Mouse (Mus musculus) kidney, embryonic 16.5 days (tissue): Measurements from ENCODE around the gene Msi2. TPM values are rescaled to one million over a fixed set of nuclear protein-coding genes. Genes with fewer than 3 reads are reported as not detected.

Experiments used
- ATAC-seq: fragments of 200-750 bp; cut with Nextera tagmentation; 2 replicates; pipeline ENCODE4 v1.8.0; 2017; ENCODE audit warnings: moderate TSS enrichment; ENCODE audit not compliant: low FRiP score, low TSS enrichment
- H3K27ac ChIP-seq: fragments of 300-500 bp; sonication (generic); 2 replicates; pipeline ENCODE4 v1.5.1; 2014; ENCODE audit warnings: low read length
- H3K27me3 ChIP-seq: fragments of 300-500 bp; sonication (generic); 2 replicates; pipeline ENCODE4 v1.6.1; 2014; ENCODE audit warnings: low read length, control low read depth, mixed read lengths; ENCODE audit not compliant: insufficient read depth
- H3K36me3 ChIP-seq: fragments of 300-500 bp; sonication (generic); 2 replicates; pipeline ENCODE4 v1.6.1; 2014; ENCODE audit warnings: low read length, control low read depth, mixed read lengths; ENCODE audit not compliant: insufficient read depth
- H3K4me1 ChIP-seq: fragments of 300-500 bp; sonication (generic); 2 replicates; pipeline ENCODE4 v1.6.1; 2014; ENCODE audit warnings: low read length, control low read depth, mixed read lengths; ENCODE audit not compliant: insufficient read depth
- H3K4me2 ChIP-seq: fragments of 300-500 bp; sonication (generic); replicated peaks from 2 replicates; pipeline ENCODE4 v1.6.1; 2014; ENCODE audit warnings: low read depth, low read length
- H3K4me3 ChIP-seq: fragments of 300-500 bp; sonication (generic); 2 replicates; pipeline ENCODE4 v1.5.1; 2014; ENCODE audit warnings: mild to moderate bottlenecking, low read length
- H3K9ac ChIP-seq: fragments of 300-500 bp; sonication (generic); replicated peaks from 2 replicates; pipeline ENCODE4 v1.6.1; 2014; ENCODE audit warnings: low read length
- H3K9me3 ChIP-seq: fragments of 300-500 bp; sonication (generic); 2 replicates; pipeline ENCODE4 v1.6.1; 2016; ENCODE audit warnings: low read length, control low read depth
- WGBS: fragments of 180-500 bp; shearing (Covaris S2); extraction: QIAGEN DNeasy Blood & Tissue Kit; methylation state at CpG from one replicate; pipeline ENCODE4 v1.1.7; 2014; 5-methylcytosine and 5-hydroxymethylcytosine counted together
- polyA plus RNA-seq: library from polyadenylated mRNA; unstranded; fragments of >200 nt; fragmentation: Nextera tagmentation; extraction: Ambion mirVana; gene quantifications from 2 replicates; pipeline ENCODE4 v1.2.1, GENCODE M21; 2015

Msi2 gene
- polyA plus RNA-seq, 1 experiment from 2014 or later, result 24.3 TPM

DNA sequence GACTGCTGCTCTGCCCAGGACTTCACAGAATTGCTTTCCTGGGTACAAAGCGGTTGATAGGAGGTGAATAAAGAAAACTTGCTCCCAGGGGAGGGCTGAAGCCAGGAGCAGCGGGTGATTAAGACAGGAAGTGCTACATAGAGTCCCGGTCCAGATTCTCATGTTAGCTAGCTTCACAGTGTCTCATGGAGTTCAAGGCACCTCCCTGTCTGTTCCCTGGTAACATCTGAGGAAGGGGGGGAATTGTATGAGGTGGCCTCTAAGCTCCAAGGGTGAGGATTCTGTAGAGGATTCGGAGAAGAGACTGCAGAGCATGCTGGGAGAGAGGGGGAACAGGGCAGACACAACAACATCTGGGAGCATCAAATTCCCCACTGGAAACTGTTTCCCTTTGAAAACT, 233.2 kb downstream of the Msi2 start:
- no peak for ATAC-seq
- peak overlapping the region; percentile 64 for H3K27ac ChIP-seq
- no peaks in the 10 kb centered on the region for H3K9me3 ChIP-seq
- peaks cover 44% of the 10 kb centered on the region for H3K4me1 ChIP-seq
- H3K36me3 ChIP-seq, result no peaks in the 10 kb centered on the region
- H3K27me3 ChIP-seq, result no peaks in the 10 kb centered on the region
- H3K4me3 ChIP-seq, result no peak overlapping the region
- H3K4me2 ChIP-seq, result no peak overlapping the region
- no peak overlapping the region for H3K9ac ChIP-seq
- WGBS, result 41% methylated on average over 4 of the region's 4 CpGs

DNA sequence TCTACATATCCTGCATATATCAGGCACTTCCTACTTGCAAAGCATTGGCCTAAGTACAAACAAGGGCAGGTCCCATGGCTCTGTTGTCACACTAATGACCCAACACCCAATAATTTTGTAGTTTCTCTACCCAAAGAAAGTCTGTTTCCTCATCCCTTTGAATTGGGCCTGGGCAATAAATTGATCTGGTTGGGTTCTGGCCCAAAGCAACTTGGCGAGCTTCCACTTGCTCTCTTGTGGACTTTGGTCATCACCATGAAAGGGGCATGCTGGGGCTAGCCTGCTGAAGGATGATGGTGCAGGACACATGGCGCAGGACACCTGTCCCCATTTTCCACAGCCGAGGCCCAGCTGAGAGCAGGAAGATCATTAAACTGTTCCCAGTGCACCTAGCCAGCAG, 234.3 kb downstream of the Msi2 start:
- peaks cover 37% of the 10 kb centered on the region for H3K4me1 ChIP-seq
- H3K27me3 ChIP-seq, result no peaks in the 10 kb centered on the region
- no peak overlapping the region for H3K4me2 ChIP-seq
- no peak overlapping the region for H3K4me3 ChIP-seq
- peaks cover 3% of the 10 kb centered on the region; the same call in 1 of the 2 replicates for H3K36me3 ChIP-seq
- 94% methylated on average over 3 of the region's 3 CpGs for WGBS
- H3K9me3 ChIP-seq, result no peaks in the 10 kb centered on the region
- no peak overlapping the region for H3K27ac ChIP-seq
- ATAC-seq, result no peak
- H3K9ac ChIP-seq, result no peak overlapping the region

- Histone ChIP-seq H3K9ac (no peak overlapping the region), H3K9me3 (no peaks in the 10 kb centered on the region), H3K4me3 (no peak overlapping the region), H3K27me3 (no peaks in the 10 kb centered on the region), H3K4me1 (peaks cover 34% of the 10 kb centered on the region), H3K4me2 (no peak overlapping the region), H3K36me3 (peaks cover 3% of the 10 kb centered on the region; the same call in 1 of the 2 replicates), H3K27ac (peak overlapping the region; percentile 30; the same call in 1 of the 2 replicates)
- 78% methylated on average over 11 of the region's 11 CpGs for WGBS
- ATAC-seq, result no peak
These were observed 235.7 kb downstream of the Msi2 start for GRCm38 (mm10) chr11:88482636-88483035.

DNA sequence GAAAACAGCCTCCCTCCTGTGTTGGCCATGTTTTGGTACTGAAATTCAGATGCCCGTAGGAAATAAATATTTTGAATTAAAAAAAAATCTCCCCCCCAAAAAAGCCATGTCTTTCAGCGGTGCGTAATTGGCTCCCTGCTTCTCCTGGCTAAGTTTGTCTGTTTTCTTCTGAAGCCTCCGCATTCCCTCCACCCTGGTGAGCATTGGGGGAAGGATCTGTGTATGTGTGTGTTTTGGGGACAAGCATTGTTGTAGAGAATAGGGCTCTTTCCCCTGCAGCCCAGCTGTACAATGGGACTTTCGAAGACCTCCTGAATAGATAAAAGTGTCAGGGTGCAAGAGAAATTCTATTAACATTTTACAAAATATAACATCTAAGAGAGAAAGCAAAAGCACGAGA, 236.1 kb downstream of the Msi2 start:
- peak overlapping the region; percentile 66; the same call in 1 of the 2 replicates for H3K27ac ChIP-seq
- H3K4me1 ChIP-seq, result peaks cover 34% of the 10 kb centered on the region

DNA sequence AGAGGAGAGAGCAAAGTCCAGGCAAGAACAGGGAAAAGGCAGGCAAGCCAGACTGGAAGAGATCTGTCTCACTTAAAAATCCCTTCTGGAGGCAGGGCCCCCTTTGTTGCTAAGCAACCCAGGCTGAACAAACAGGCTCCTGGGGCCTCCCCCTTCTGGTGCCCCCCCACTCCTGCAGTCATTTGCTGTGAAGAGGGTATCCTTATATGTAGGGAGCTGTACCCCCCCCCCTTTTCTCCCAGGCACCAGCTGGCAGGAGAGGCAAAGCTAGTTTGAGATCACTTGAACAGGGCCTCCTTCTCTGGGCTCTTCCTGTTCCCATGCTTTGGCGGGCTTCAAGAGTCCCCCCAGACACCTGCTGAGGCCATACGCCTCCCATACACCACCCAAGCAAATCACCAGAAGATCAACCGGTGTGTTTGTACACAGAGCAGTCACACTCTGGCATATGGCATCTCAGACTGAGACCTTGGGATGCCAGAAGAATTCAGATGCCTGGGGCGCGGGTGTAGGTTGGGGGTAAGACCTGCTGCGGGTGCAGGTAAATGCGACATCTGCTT, 236.6 kb downstream of the Msi2 start:
- Histone ChIP-seq H3K27ac (peak overlapping the region; percentile 66; the same call in 1 of the 2 replicates), H3K4me3 (no peak overlapping the region), H3K4me1 (peaks cover 34% of the 10 kb centered on the region), H3K9ac (no peak overlapping the region; the same call in 1 of the 2 replicates), H3K36me3 (peaks cover 3% of the 10 kb centered on the region; the same call in 1 of the 2 replicates), H3K27me3 (no peaks in the 10 kb centered on the region), H3K9me3 (no peaks in the 10 kb centered on the region), H3K4me2 (no peak overlapping the region)
- 67% methylated on average over 7 of the region's 7 CpGs for WGBS
- ATAC-seq, result peak; percentile 29; the same call in 1 of the 2 replicates

More for the DNA sequence above, 236.1 kb downstream of the Msi2 start:
- no peaks in the 10 kb centered on the region for H3K27me3 ChIP-seq
- peaks cover 3% of the 10 kb centered on the region; the same call in 1 of the 2 replicates for H3K36me3 ChIP-seq
- ATAC-seq, result no peak
- no peak overlapping the region for H3K4me3 ChIP-seq
- H3K9ac ChIP-seq, result no peak overlapping the region
- no peaks in the 10 kb centered on the region for H3K9me3 ChIP-seq
- 80% methylated on average over 6 of the region's 6 CpGs for WGBS
- H3K4me2 ChIP-seq, result no peak overlapping the region

DNA sequence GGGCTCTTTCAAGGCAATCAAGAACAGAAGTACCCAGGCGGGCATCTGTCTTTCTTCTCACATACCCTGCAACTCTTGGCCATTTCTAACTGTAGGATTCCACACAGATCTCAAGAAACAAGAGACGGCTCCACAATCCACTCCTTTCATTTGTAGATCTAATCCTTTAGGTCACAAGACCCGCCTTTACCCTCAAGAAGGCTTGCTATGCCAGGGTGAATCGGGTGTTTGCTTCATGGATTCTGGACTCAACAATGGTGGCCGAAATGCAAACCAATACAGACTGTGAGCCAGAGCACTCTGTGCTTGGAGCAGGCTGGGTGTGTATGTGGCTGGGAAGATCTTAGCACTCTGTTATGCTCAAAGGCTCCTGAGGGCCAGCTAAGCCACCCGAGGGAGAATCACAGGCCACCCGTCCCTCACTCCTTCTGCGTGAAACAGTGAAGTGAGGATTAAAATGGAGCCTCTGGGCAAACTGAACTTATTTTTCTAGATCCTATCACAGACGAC, 237.2 kb downstream of the Msi2 start:
- Histone ChIP-seq H3K27ac (peak overlapping the region; percentile 66; the same call in 1 of the 2 replicates), H3K27me3 (no peaks in the 10 kb centered on the region), H3K9ac (no peak overlapping the region; the same call in 1 of the 2 replicates), H3K4me2 (no peak overlapping the region), H3K4me3 (no peak overlapping the region), H3K9me3 (no peaks in the 10 kb centered on the region), H3K4me1 (peaks cover 33% of the 10 kb centered on the region), H3K36me3 (peaks cover 3% of the 10 kb centered on the region; the same call in 1 of the 2 replicates)
- 66% methylated on average over 9 of the region's 9 CpGs for WGBS
- ATAC-seq, result peak; percentile 28; the same call in 1 of the 2 replicates

GRCm38 (mm10) chr11:88479498-88479897, 238.8 kb downstream of the Msi2 start:
- Histone ChIP-seq H3K36me3 (peaks cover 3% of the 10 kb centered on the region; the same call in 1 of the 2 replicates), H3K9ac (no peak overlapping the region), H3K4me1 (peaks cover 27% of the 10 kb centered on the region), H3K27me3 (no peaks in the 10 kb centered on the region), H3K4me2 (no peak overlapping the region), H3K4me3 (no peak overlapping the region), H3K27ac (no peak overlapping the region), H3K9me3 (no peaks in the 10 kb centered on the region)
- 86% methylated on average over 5 of the region's 5 CpGs for WGBS
- no peak for ATAC-seq

DNA sequence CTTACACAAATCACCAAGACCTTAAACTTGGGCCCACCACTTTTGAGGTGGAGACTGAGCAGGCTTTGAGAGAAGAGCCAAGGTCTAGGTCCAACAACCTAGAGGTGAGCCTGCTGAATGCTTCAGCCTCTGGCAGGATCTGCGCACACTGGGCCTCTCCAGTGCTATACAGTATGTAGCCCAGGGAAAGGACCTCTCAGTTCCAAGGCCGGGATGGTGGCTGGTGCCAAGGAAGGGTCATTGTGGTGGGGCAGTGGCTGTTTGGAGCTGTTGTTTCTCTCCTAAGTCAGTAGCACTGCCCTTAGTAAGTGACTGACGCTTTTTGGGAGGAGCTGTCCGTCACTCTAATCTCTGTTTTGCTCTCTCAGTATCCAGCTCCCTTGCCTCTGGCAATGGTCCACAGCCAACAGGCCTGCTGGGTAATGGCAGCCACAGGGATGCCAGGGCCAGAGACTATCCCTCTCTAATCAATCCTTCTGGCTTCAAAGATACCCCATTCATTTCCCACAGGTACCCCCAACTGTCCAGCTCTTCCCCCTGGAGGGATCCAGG, 243.3 kb downstream of the Msi2 start:
- Histone ChIP-seq H3K27me3 (no peaks in the 10 kb centered on the region), H3K9ac (no peak overlapping the region), H3K36me3 (peaks cover 3% of the 10 kb centered on the region; the same call in 1 of the 2 replicates), H3K27ac (no peak overlapping the region), H3K4me1 (peaks cover 43% of the 10 kb centered on the region), H3K9me3 (no peaks in the 10 kb centered on the region), H3K4me2 (no peak overlapping the region), H3K4me3 (no peak overlapping the region)
- ATAC-seq, result no peak
- WGBS, result 73% methylated on average over 4 of the region's 4 CpGs

GRCm38 (mm10) chr11:88472731-88473130, 245.6 kb downstream of the Msi2 start:
- no peak for ATAC-seq
- Histone ChIP-seq H3K27me3 (no peaks in the 10 kb centered on the region), H3K27ac (peak overlapping the region; percentile 61), H3K9ac (no peak overlapping the region), H3K4me1 (peaks cover 52% of the 10 kb centered on the region), H3K4me2 (no peak overlapping the region), H3K4me3 (no peak overlapping the region), H3K9me3 (no peaks in the 10 kb centered on the region), H3K36me3 (no peaks in the 10 kb centered on the region)
- WGBS, result 32% methylated on average over 8 of the region's 8 CpGs
